Mouse (Mus musculus) erythroblast, embryonic 14.5 days (primary cell): ENCODE measurements around the gene 2810006K23Rik.

Experiments used
- GATA1 ChIP-seq: IDR thresholded peaks from 2 replicates; pipeline ENCODE4 v1.6.1; 2012; ENCODE audit warnings: low read length, inconsistent platforms, mixed read lengths
- TAL1 ChIP-seq: IDR thresholded peaks from 3 replicates; pipeline ENCODE4 v1.6.1; 2012; ENCODE audit warnings: low read length, inconsistent platforms, mixed read lengths

GRCm38 (mm10) chr5:124377149-124377548, 49.3 kb downstream of the 2810006K23Rik start:
- TF ChIP-seq TAL1 (no peak), GATA1 (no peak)
